Comparison of ENCODE assay signal across 10 mouse cellular contexts in genomic region chr11:101763723-101764122, GRCm38 (mm10). TPM values are rescaled to one million over a fixed set of nuclear protein-coding genes. Genes with fewer than 3 reads are reported as not detected.
A peak's percentile ranks its signal among the peaks of the same experiment; 100 is the strongest.
DNase-seq lines count a peak whose midpoint lies in the region; ATAC-seq and TF ChIP-seq lines count a peak whose summit lies in the region.
"Had no signal": no experiment of that assay in that cellular context is flagged by ENCODE, and none has a peak within 500 bp of the region (broad histone marks: within the 10 kb centered on the region; RNA-seq: fewer than 3 reads in every experiment).

No protein-coding gene starts in this region.

- H3K9ac ChIP-seq in intestine, embryonic 14.5 days (ENCODE audit: low read length) = no peak overlapping the region
- no peak overlapping the region for H3K9ac ChIP-seq in intestine, embryonic 16.5 days (ENCODE audit: low read depth, low read length)
- H3K9ac ChIP-seq in ES-Bruce4 (ENCODE audit: low read depth, poor library complexity, severe bottlenecking) = no peak overlapping the region
- H3K9ac ChIP-seq: heart, embryonic 13.5 days; midbrain, embryonic 12.5 days had no signal

- DNase-seq in intestine, embryonic 14.5 days (ENCODE audit: low spot score) = peak; percentile 58
- peak; percentile 87 for DNase-seq in 416B (ENCODE audit: low read depth)
- DNase-seq in embryo, embryonic 11.5 days (ENCODE audit: low read depth, low spot score) = peak; percentile 52
- DNase-seq in ovary, postnatal 36 days (ENCODE audit: low spot score) = no peak
- no peak for DNase-seq in spleen, postnatal 36 days (ENCODE audit: low spot score in 2 of 2)

- TF ChIP-seq CTCF in ES-Bruce4 (IDR thresholded peaks at IDR 0.05; ENCODE audit: low read depth, low read length) = peak; percentile 59

- TF ChIP-seq POLR2A in ES-Bruce4 (IDR thresholded peaks at IDR 0.05; ENCODE audit: insufficient read depth, low read length) = no peak

- H3K4me3 ChIP-seq in intestine, embryonic 14.5 days (ENCODE audit: low read depth, low read length) = no peak overlapping the region
- H3K4me3 ChIP-seq in intestine, embryonic 16.5 days (ENCODE audit: low read length) = no peak overlapping the region
- no peak overlapping the region for H3K4me3 ChIP-seq in ES-Bruce4 (ENCODE audit: low read depth, low read length)
- H3K4me3 ChIP-seq: heart, embryonic 13.5 days; midbrain, embryonic 12.5 days had no signal

- TF ChIP-seq EP300 in ES-Bruce4 (IDR thresholded peaks at IDR 0.05; ENCODE audit: insufficient read depth, low read depth, low read length) = no peak

- no peaks in the 10 kb centered on the region for H3K27me3 ChIP-seq in intestine, embryonic 14.5 days (replicated peaks; ENCODE audit: control insufficient read depth, insufficient read depth, low read length)
- no peaks in the 10 kb centered on the region for H3K27me3 ChIP-seq in intestine, embryonic 16.5 days (replicated peaks; ENCODE audit: control insufficient read depth, insufficient read depth, low read length)
- H3K27me3 ChIP-seq in ES-Bruce4 (ENCODE audit: control insufficient read depth, insufficient read depth, low read length, poor library complexity, severe bottlenecking) = no peaks in the 10 kb centered on the region
- H3K27me3 ChIP-seq: heart, embryonic 13.5 days; midbrain, embryonic 12.5 days had no signal

- H3K4me2 ChIP-seq in intestine, embryonic 14.5 days (ENCODE audit: low read length) = no peak overlapping the region
- no peak overlapping the region for H3K4me2 ChIP-seq in intestine, embryonic 16.5 days (ENCODE audit: low read depth, low read length)
- H3K4me2 ChIP-seq: heart, embryonic 13.5 days; midbrain, embryonic 12.5 days had no signal

- WGBS in intestine, embryonic 14.5 days = 53% methylated on average over 7 of the region's 7 CpGs
- WGBS in intestine, embryonic 16.5 days = 46% methylated on average over 7 of the region's 7 CpGs

- ATAC-seq in intestine, embryonic 14.5 days (replicated peaks; ENCODE audit: low FRiP score, low TSS enrichment, low read depth) = peak; percentile 40; the same call in 1 of the 2 replicates
- no peak for ATAC-seq in intestine, embryonic 16.5 days
- peak; percentile 74 for ATAC-seq in megakaryocyte, adult 5-6 weeks (ENCODE audit: poor library complexity, severe bottlenecking)

- H3K27ac ChIP-seq in intestine, embryonic 14.5 days (ENCODE audit: low read depth) = no peak overlapping the region
- H3K27ac ChIP-seq in intestine, embryonic 16.5 days (ENCODE audit: low read length) = no peak overlapping the region
- H3K27ac ChIP-seq in ES-Bruce4 (ENCODE audit: insufficient read depth, low read length) = no peak overlapping the region
- H3K27ac ChIP-seq: heart, embryonic 13.5 days; midbrain, embryonic 12.5 days had no signal

- H3K36me3 ChIP-seq in intestine, embryonic 14.5 days (ENCODE audit: control insufficient read depth, insufficient read depth, low read length) = peaks cover 84% of the 10 kb centered on the region
- peaks cover 16% of the 10 kb centered on the region; the same call in 1 of the 2 replicates for H3K36me3 ChIP-seq in intestine, embryonic 16.5 days (ENCODE audit: control insufficient read depth, insufficient read depth, low read length)
- H3K36me3 ChIP-seq in ES-Bruce4 (ENCODE audit: control insufficient read depth, insufficient read depth, low read length, poor library complexity, severe bottlenecking) = peaks cover 68% of the 10 kb centered on the region

- no peaks in the 10 kb centered on the region for H3K4me1 ChIP-seq in intestine, embryonic 14.5 days (replicated peaks; ENCODE audit: control insufficient read depth, insufficient read depth, low read length)
- H3K4me1 ChIP-seq in intestine, embryonic 16.5 days (ENCODE audit: control insufficient read depth, insufficient read depth, low read length) = no peaks in the 10 kb centered on the region
- H3K4me1 ChIP-seq in ES-Bruce4 (ENCODE audit: control insufficient read depth, insufficient read depth, low read length) = peaks cover 2% of the 10 kb centered on the region
- H3K4me1 ChIP-seq: heart, embryonic 13.5 days; midbrain, embryonic 12.5 days had no signal

- H3K9me3 ChIP-seq in intestine, embryonic 14.5 days (ENCODE audit: control insufficient read depth, low read length) = no peaks in the 10 kb centered on the region
- H3K9me3 ChIP-seq in intestine, embryonic 16.5 days (ENCODE audit: control insufficient read depth, low read length) = no peaks in the 10 kb centered on the region
- H3K9me3 ChIP-seq in ES-Bruce4 (replicated peaks; ENCODE audit: control insufficient read depth, insufficient read depth, low read length, poor library complexity, severe bottlenecking) = no peaks in the 10 kb centered on the region
- H3K9me3 ChIP-seq: heart, embryonic 13.5 days; midbrain, embryonic 12.5 days had no signal

RNA-seq across cellular contexts. Expression of gene Etv4, which starts 21.4 kb away (rescaled TPM):
- polyA plus RNA-seq in intestine, embryonic 14.5 days (2014; fragmentation: Nextera tagmentation; extraction: Ambion mirVana) = 5.5 and 6.2 TPM in 2 replicates
- 3.8 and 4.8 TPM in 2 replicates for polyA plus RNA-seq in intestine, embryonic 16.5 days (2015; fragmentation: Nextera tagmentation; extraction: Ambion mirVana)
- polyA plus RNA-seq in ES-Bruce4 (2011; ENCODE audit: insufficient read depth, insufficient read length, low read depth, missing spikeins) = 28.9 and 30.3 TPM in 2 replicates
- not detected in 2 replicates for total RNA-seq in megakaryocyte, adult 5-6 weeks (2015)
- not detected in 2 replicates for total RNA-seq in megakaryocyte, adult 5-6 weeks (2017)

RNA-seq across cellular contexts. Expression of gene Dhx8, which starts 31.0 kb away (rescaled TPM):
- polyA plus RNA-seq in intestine, embryonic 14.5 days (2014; fragmentation: Nextera tagmentation; extraction: Ambion mirVana) = 28.3 and 35.3 TPM in 2 replicates
- polyA plus RNA-seq in intestine, embryonic 16.5 days (2015; fragmentation: Nextera tagmentation; extraction: Ambion mirVana) = 21.4 and 23.0 TPM in 2 replicates
- polyA plus RNA-seq in ES-Bruce4 (2011; ENCODE audit: insufficient read depth, insufficient read length, low read depth, missing spikeins) = 37.6 and 38.9 TPM in 2 replicates
- total RNA-seq in megakaryocyte, adult 5-6 weeks (2015) = 18.5 and 18.8 TPM in 2 replicates
- 36.9 and 39.1 TPM in 2 replicates for total RNA-seq in megakaryocyte, adult 5-6 weeks (2017)

Comparison
In these comparisons a context has a peak if more than half of its experiments do, and no peak if none do; other contexts are left out.
1. DNase-seq: peak in intestine, embryonic 14.5 days (single experiment), 416B (single experiment) and embryo, embryonic 11.5 days (single experiment); none in ovary, postnatal 36 days (single experiment) and spleen, postnatal 36 days (0 of 2).